Mouse (Mus musculus) C2C12 (cell line): Measurements from ENCODE around the gene Tmem131l. TPM values are rescaled to one million over a fixed set of nuclear protein-coding genes. Genes with fewer than 3 reads are reported as not detected.

ENCODE experiments used
- H3K27me3 ChIP-seq: one replicate; pipeline ENCODE4 v1.6.1; 2011; ENCODE audit not compliant: control insufficient read depth, insufficient read depth, insufficient read length
- H3K36me3 ChIP-seq: one replicate; pipeline ENCODE4 v1.6.1; 2011; ENCODE audit not compliant: control insufficient read depth, insufficient read depth
- H3K4me3 ChIP-seq: one replicate; pipeline ENCODE4 v1.5.1; 2011; ENCODE audit warnings: mild to moderate bottlenecking, control low read depth; ENCODE audit not compliant: poor library complexity, insufficient read depth, severe bottlenecking
- H3K79me2 ChIP-seq: one replicate; pipeline ENCODE4 v1.6.1; 2011; ENCODE audit not compliant: control insufficient read depth, insufficient read depth
- H3K79me3 ChIP-seq: one replicate; pipeline ENCODE4 v1.6.1; 2011; ENCODE audit warnings: low read depth, control low read depth
- H3ac ChIP-seq: one replicate; pipeline ENCODE3; 2011; ENCODE audit warnings: low read depth; ENCODE audit not compliant: control insufficient read depth, insufficient read length
- CEBPB ChIP-seq: IDR thresholded peaks from one replicate; pipeline ENCODE4 v1.6.1; 2011; ENCODE audit warnings: low read depth, mild to moderate bottlenecking, control low read depth, moderate library complexity
- CTCF ChIP-seq: IDR thresholded peaks from one replicate; pipeline ENCODE4 v1.5.1; 2011; ENCODE audit not compliant: control insufficient read depth, insufficient read depth, insufficient read length
- FOSL1 ChIP-seq: IDR thresholded peaks from one replicate; pipeline ENCODE4 v1.8.0; 2011; ENCODE audit warnings: mild to moderate bottlenecking, low read length; ENCODE audit not compliant: poor library complexity, insufficient read depth, severe bottlenecking
- MAX ChIP-seq: IDR thresholded peaks from one replicate; pipeline ENCODE4 v1.6.1; 2011; ENCODE audit warnings: mild to moderate bottlenecking, control low read depth
- MYOD1 ChIP-seq: IDR thresholded peaks from one replicate; pipeline ENCODE4 v1.6.1; 2011; ENCODE audit warnings: low read depth; ENCODE audit not compliant: control insufficient read depth, insufficient read length
- MYOG ChIP-seq: IDR thresholded peaks from one replicate; pipeline ENCODE4 v1.6.1; 2011; ENCODE audit not compliant: control insufficient read depth, insufficient read length; ENCODE audit errors: extremely low read depth
- USF1 ChIP-seq: IDR thresholded peaks from one replicate; pipeline ENCODE4 v1.6.1; 2011; ENCODE audit warnings: low read depth, mild to moderate bottlenecking, control low read depth, moderate library complexity
- polyA plus RNA-seq: library from polyadenylated mRNA; unstranded; fragments of >200 nt; fragmentation: generic; extraction: Trizol; gene quantifications from one replicate; pipeline ENCODE4 v1.2.1, GENCODE M21; 2012; ENCODE audit warnings: missing spikeins

Tmem131l gene
- polyA plus RNA-seq, 1 experiment = 10.4 TPM

DNA sequence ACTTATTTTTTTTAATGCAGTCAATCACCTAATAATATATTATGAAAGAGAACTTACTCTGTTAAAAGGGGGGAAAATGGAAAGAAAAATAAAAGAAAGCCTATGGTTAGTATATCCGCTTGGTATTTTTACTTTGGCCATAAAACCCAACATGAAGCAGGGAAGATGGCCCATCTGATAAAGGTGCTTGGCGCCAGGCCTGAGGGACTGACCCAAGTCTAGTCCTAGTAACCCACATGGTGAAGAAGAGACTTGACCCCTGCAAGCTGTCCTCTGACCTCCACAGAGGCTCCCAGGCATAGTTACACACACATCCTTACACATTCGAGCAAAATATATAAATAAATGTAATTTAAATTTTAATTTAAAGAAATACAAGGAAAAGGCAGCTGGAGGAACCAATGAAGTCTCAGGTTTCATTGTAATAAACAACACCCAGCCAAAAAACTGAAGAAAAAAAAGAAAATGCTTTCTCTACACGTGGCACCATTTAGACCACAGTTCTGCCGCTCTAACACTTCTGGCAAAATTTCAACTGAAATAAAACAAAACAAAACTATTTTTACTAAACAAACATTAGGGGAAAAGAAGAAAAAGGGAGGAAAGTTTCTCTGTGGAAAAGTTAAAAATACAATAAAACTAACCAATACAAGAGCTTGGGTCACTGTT, 28.8 kb downstream of the Tmem131l start:
- Histone ChIP-seq H3K27me3 (no peaks in the 10 kb centered on the region), H3K36me3 (peaks cover 6% of the 10 kb centered on the region), H3ac (no peak overlapping the region), H3K4me3 (no peak overlapping the region), H3K79me2 (peaks cover 6% of the 10 kb centered on the region), H3K79me3 (peaks cover 1% of the 10 kb centered on the region)
- TF ChIP-seq MYOD1 = no peak
- TF ChIP-seq MYOG = no peak
- no peak for TF ChIP-seq USF1
- TF ChIP-seq FOSL1 = no peak
- TF ChIP-seq CTCF = no peak
- TF ChIP-seq CEBPB = no peak
- TF ChIP-seq MAX = no peak

DNA sequence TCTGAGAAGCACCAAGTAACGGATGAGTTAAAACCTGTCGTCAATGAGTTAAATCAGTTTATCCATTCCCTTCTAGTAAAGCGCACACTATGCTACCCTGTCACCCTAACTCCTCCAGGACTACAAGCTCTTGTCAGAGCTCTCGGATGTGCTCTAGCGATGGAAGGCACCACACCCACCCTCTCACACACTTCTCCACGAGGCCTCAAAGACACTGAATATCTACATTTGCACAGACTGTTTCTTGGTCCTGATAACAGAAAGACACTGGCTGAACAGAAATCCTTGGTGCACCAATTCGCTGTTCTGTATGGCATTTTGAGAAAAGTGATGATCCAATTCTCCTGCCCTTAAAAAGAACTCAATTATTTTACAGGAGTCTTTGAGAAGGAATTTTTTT, 34.0 kb downstream of the Tmem131l start:
- peaks cover 28% of the 10 kb centered on the region for H3K79me2 ChIP-seq
- H3ac ChIP-seq = no peak overlapping the region

DNA sequence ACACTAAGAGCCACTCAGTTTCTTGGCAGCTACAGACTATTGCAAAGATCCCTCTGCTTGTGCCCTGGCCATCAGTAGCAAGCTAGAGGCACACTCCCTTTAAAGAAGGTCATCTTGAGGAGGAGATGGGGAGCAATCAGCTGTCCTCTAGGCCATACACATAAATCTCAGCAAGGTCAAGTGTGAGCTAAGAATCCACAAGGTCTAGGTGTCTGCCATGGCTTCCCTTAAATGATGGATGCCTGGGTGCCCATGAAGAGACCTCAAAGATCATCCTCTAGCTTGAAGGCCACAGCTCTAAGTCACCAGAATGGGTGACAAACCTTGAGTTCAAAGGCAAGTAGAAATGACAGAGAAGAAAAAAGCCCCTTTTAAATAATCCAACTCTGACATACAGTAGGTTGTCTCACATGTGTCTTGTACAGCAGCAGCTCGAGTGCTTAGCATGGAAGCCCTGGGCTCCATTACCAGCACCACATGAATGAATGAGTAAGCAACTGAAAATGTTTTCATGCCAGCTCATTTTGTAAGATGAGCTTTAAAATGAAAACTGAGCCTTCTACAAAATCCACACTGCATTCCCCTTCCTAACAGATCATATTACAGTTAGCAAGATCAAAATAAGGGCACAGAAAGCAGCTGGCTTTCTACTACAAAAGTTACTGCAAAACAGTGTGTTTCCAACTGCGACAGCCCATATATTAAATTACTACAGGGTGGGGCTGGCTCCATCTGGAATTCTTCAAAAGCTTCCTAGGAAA, 35.5 kb downstream of the Tmem131l start:
- peaks cover 4% of the 10 kb centered on the region for H3K36me3 ChIP-seq
- no peaks in the 10 kb centered on the region for H3K27me3 ChIP-seq
- H3K79me3 ChIP-seq = peaks cover 1% of the 10 kb centered on the region
- H3ac ChIP-seq = no peak overlapping the region
- H3K79me2 ChIP-seq = peaks cover 27% of the 10 kb centered on the region
- TF ChIP-seq CTCF (no peak), MYOD1 (peak; percentile 27), MYOG (no peak), FOSL1 (peak; percentile 75)
- H3K4me3 ChIP-seq = no peak overlapping the region

More for the DNA sequence above, 34.0 kb downstream of the Tmem131l start:
- Histone ChIP-seq H3K79me3 (peaks cover 1% of the 10 kb centered on the region), H3K27me3 (no peaks in the 10 kb centered on the region), H3K36me3 (peaks cover 4% of the 10 kb centered on the region), H3K4me3 (no peak overlapping the region)
- no peak for TF ChIP-seq CTCF

DNA sequence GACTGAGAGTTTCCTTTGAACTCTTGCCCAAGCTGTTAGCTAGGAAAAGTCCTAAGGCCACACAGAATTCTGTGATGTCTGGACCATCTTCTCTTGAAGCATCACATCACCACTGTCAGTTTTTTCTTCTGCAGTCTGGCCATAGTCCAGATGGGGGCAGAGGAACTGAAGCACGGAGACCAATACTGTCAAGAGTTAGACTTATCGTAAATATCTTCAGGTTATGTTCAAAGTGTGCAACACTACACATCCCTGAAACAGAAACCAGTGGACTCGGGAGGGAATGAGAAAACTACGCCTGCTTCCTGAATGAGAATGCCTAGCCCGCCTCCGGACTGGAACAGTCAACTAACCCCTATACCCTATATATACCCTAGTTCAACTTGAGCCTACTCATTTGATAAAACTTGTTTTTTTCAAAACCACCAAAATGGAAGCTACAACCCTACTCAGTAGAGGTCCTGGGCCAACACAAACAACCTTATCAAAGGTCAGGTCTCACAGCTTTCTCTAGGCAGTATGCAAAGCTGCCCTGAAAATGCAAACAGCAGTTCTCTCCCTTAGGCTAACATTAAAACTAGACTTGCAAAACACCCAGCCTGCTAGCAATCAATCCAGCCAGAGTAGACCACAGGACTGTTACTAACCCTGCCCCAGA, 37.4 kb downstream of the Tmem131l start:
- Histone ChIP-seq H3K79me3 (peaks cover 1% of the 10 kb centered on the region), H3K79me2 (peaks cover 22% of the 10 kb centered on the region), H3K36me3 (peaks cover 4% of the 10 kb centered on the region), H3K4me3 (no peak overlapping the region), H3ac (no peak overlapping the region), H3K27me3 (no peaks in the 10 kb centered on the region)
- no peak for TF ChIP-seq USF1
- no peak for TF ChIP-seq MYOD1
- no peak for TF ChIP-seq FOSL1
- no peak for TF ChIP-seq CEBPB
- no peak for TF ChIP-seq MYOG
- no peak for TF ChIP-seq MAX
- TF ChIP-seq CTCF = no peak

DNA sequence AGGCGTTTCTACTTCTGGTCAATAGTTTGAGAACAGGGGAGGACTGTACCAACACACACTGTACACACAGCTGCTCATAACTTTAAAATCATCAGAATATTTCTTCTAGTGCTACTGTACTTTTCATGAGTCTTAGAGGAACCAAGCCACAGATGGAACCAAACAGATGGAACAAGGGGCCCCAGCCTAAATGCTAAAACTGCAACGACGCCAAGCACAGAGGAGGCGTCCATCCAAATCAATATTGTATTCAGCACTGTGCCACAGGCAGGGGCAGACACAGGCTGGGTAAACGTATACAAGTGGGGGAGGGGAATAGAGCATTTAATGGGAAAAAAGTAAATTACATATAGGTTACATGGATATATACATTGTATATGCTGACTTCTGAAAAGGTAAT, 42.4 kb downstream of the Tmem131l start:
- Histone ChIP-seq H3K79me2 (peaks cover 23% of the 10 kb centered on the region), H3K27me3 (no peaks in the 10 kb centered on the region), H3K79me3 (peaks cover 1% of the 10 kb centered on the region), H3K4me3 (no peak overlapping the region), H3K36me3 (peaks cover 4% of the 10 kb centered on the region), H3ac (no peak overlapping the region)
- no peak for TF ChIP-seq CEBPB
- no peak for TF ChIP-seq USF1

DNA sequence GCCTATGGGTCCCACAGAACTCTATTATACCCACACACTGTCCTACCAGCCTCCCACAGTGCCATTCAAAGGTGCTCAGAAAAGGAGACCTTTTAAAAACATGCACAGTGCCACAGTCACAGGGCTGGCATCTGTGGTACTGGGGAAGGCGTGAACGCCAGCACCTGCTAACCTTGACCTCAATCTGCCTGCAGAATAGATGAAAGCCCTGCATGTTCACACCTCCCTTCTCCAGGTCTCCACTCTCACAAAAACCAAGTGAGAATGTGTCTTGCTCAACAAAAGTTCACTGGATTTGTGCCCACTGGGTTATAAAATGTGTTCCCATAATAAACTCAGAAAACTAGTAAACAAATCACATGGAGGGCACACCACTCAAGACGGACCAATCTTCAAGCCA, 42.9 kb downstream of the Tmem131l start:
- Histone ChIP-seq H3K79me2 (peaks cover 18% of the 10 kb centered on the region), H3K27me3 (no peaks in the 10 kb centered on the region), H3K36me3 (peaks cover 4% of the 10 kb centered on the region), H3K4me3 (no peak overlapping the region), H3ac (no peak overlapping the region), H3K79me3 (no peaks in the 10 kb centered on the region)
- TF ChIP-seq MAX (no peak), FOSL1 (no peak), MYOG (no peak), CEBPB (no peak), USF1 (no peak), CTCF (no peak), MYOD1 (no peak)
